Mouse (Mus musculus): Measurements from ENCODE around the gene Mrgbp. TPM values are rescaled to one million over a fixed set of nuclear protein-coding genes. Genes with fewer than 3 reads are reported as not detected.

The Mrgbp gene
- total and polyA plus RNA-seq, 3 experiments = 44.9 to 54.5 TPM; not detected in 1

- H3K36me3 ChIP-seq (ENCODE audit: control insufficient read depth in 1 of 2, insufficient read depth in 2 of 2, low read length in 2 of 2) = no peaks in the 10 kb centered on the region
- no peaks in the 10 kb centered on the region for H3K9me3 ChIP-seq (replicated peaks; ENCODE audit: insufficient read depth, low read length)
- no peaks in the 10 kb centered on the region for H3K4me1 ChIP-seq (ENCODE audit: control insufficient read depth in 1 of 2, insufficient read depth in 2 of 2, low read length in 2 of 2)
- TF ChIP-seq CTCF (IDR thresholded peaks at IDR 0.05 in 2 of 3, conservative IDR thresholded peaks at IDR 0.05 in 1 of 3; ENCODE audit: control insufficient read depth in 1 of 3, insufficient read depth in 1 of 3, low read depth in 2 of 3, low read length in 3 of 3, poor library complexity in 1 of 3, severe bottlenecking in 1 of 3) (no peak), JUND (IDR thresholded peaks at IDR 0.05; ENCODE audit: low read depth, low read length) (no peak), KAT2A (conservative IDR thresholded peaks at IDR 0.05; ENCODE audit: low read depth, low read length) (no peak)
- no peak overlapping the region for H3K4me3 ChIP-seq (ENCODE audit: control insufficient read depth in 1 of 2, insufficient read depth in 1 of 2, low read depth in 2 of 2, low read length in 2 of 2)
- no peak overlapping the region for H3K27ac ChIP-seq (ENCODE audit: control insufficient read depth, low read depth, low read length)
- H3K79me2 ChIP-seq (ENCODE audit: control insufficient read depth, insufficient read depth, low read length, poor library complexity) = no peaks in the 10 kb centered on the region
- H3K9ac ChIP-seq (ENCODE audit: control insufficient read depth, low read depth, low read length, poor library complexity, severe bottlenecking) = no peak overlapping the region
- no peak for DNase-seq (ENCODE audit: low read depth, low spot score)
- H3K27me3 ChIP-seq (ENCODE audit: control insufficient read depth in 1 of 2, insufficient read depth in 2 of 2, low read length in 2 of 2) = peaks cover 0 to 2% of the 10 kb centered on the region in 2 experiments; a peak in 2 of 4 replicates
These were observed 19.0 kb upstream of the Mrgbp start for GRCm38 (mm10) chr2:180562146-180562545.

GRCm38 (mm10) chr2:180563296-180563695 lies 17.8 kb upstream of the Mrgbp start:
- Histone ChIP-seq H3K4me1 (ENCODE audit: control insufficient read depth in 1 of 2, insufficient read depth in 2 of 2, low read length in 2 of 2) (no peaks in the 10 kb centered on the region), H3K79me2 (ENCODE audit: control insufficient read depth, insufficient read depth, low read length, poor library complexity) (no peaks in the 10 kb centered on the region), H3K36me3 (ENCODE audit: control insufficient read depth in 1 of 2, insufficient read depth in 2 of 2, low read length in 2 of 2) (no peaks in the 10 kb centered on the region), H3K4me3 (ENCODE audit: control insufficient read depth in 1 of 2, insufficient read depth in 1 of 2, low read depth in 2 of 2, low read length in 2 of 2) (no peak overlapping the region), H3K9ac (ENCODE audit: control insufficient read depth, low read depth, low read length, poor library complexity, severe bottlenecking) (no peak overlapping the region), H3K27ac (ENCODE audit: control insufficient read depth, low read depth, low read length) (no peak overlapping the region), H3K27me3 (ENCODE audit: control insufficient read depth in 1 of 2, insufficient read depth in 2 of 2, low read length in 2 of 2) (peaks cover 2 to 5% of the 10 kb centered on the region in 2 experiments), H3K9me3 (replicated peaks; ENCODE audit: insufficient read depth, low read length) (no peaks in the 10 kb centered on the region)
- TF ChIP-seq ZC3H11A (IDR thresholded peaks at IDR 0.05; ENCODE audit: low read depth, low read length) (no peak), MAX (IDR thresholded peaks at IDR 0.05; ENCODE audit: low read length) (no peak), MAFK (IDR thresholded peaks at IDR 0.05; ENCODE audit: borderline replicate concordance, low read depth, low read length) (no peak), TAL1 (IDR thresholded peaks at IDR 0.05; ENCODE audit: low read length) (no peak), MXI1 (IDR thresholded peaks at IDR 0.05; ENCODE audit: low read depth, low read length) (no peak), MAZ (IDR thresholded peaks at IDR 0.05; ENCODE audit: low read depth, low read length) (no peak), USF2 (IDR thresholded peaks at IDR 0.05; ENCODE audit: borderline replicate concordance in 1 of 2, insufficient read depth in 1 of 2, low read depth in 1 of 2, low read length in 2 of 2) (no peak), ZMIZ1 (IDR thresholded peaks at IDR 0.05; ENCODE audit: low read depth, low read length) (no peak), GATA1 (IDR thresholded peaks at IDR 0.05; ENCODE audit: low read depth, low read length) (no peak), USF1 (IDR thresholded peaks at IDR 0.05; ENCODE audit: low read depth, low read length) (no peak), ZNF384 (IDR thresholded peaks at IDR 0.05; ENCODE audit: low read depth, low read length) (no peak), MYB (IDR thresholded peaks at IDR 0.05; ENCODE audit: low read depth, low read length) (no peak), JUND (IDR thresholded peaks at IDR 0.05; ENCODE audit: low read depth, low read length) (no peak), SMC3 (IDR thresholded peaks at IDR 0.05; ENCODE audit: low read depth, low read length) (no peak), POLR2AphosphoS5 (IDR thresholded peaks at IDR 0.05; ENCODE audit: borderline replicate concordance, low read depth, low read length) (no peak), EP300 (IDR thresholded peaks at IDR 0.05; ENCODE audit: low read depth in 1 of 2, low read length in 2 of 2) (no peak), GABPA (IDR thresholded peaks at IDR 0.05; ENCODE audit: low read depth, low read length) (no peak), KAT2A (conservative IDR thresholded peaks at IDR 0.05; ENCODE audit: low read depth, low read length) (no peak), ZKSCAN1 (IDR thresholded peaks at IDR 0.05; ENCODE audit: low read depth, low read length) (no peak)
- DNase-seq (ENCODE audit: low read depth, low spot score) = no peak
